Mouse (Mus musculus): ENCODE measurements around the gene Gm9758. TPM values are rescaled to one million over a fixed set of nuclear protein-coding genes. Genes with fewer than 3 reads are reported as not detected.
"Not testable (repeated sequence)": the region's sequence is repeated elsewhere in the genome, so short reads cannot be mapped to it uniquely, and the experiment has no call there.

The Gm9758 gene
- polyA plus RNA-seq (2015; fragmentation: Nextera tagmentation; extraction: Ambion mirVana) = not detected in 2 replicates

DNA sequence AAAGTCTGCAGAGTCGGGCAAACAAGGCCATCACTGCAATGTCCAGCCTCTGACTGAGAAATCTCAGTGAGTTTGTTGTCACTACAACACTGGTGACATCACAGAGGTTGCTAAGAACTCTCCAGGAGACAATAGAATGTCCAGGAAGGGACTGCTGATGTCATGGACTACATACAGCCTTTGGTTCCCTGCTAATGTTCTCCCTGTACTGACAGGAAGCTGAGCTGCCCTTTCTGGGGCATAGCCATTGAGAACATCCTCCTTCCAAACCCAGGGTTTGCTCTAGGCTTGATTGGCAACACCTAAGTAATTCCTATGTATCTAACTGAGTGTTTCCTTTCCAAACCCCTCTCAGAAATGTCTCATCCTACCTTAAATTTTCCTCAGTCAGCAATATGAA lies at the start of gene Gm9758:
Gm9758 (minus strand) TSS at position 101 of the 400 bp plus-strand sequence.
- H3K4me1 ChIP-seq (replicated peaks; ENCODE audit: control insufficient read depth, insufficient read depth, low read length); H3K9ac ChIP-seq (ENCODE audit: low read length); H3K4me3 ChIP-seq (ENCODE audit: low read length); H3K27ac ChIP-seq (ENCODE audit: low read length); H3K36me3 ChIP-seq (ENCODE audit: control insufficient read depth, insufficient read depth, low read length); H3K9me3 ChIP-seq (ENCODE audit: control insufficient read depth, low read length); ATAC-seq (ENCODE audit: low read depth); H3K27me3 ChIP-seq (ENCODE audit: control insufficient read depth, insufficient read depth, low read depth, low read length); H3K4me2 ChIP-seq (ENCODE audit: low read depth, low read length): not testable (repeated sequence)
- 31% methylated on average over 1 of the region's 1 CpGs for WGBS

GRCm38 (mm10) chr5:14963821-14964220 lies 49.1 kb upstream of the Gm9758 start:
- not testable (repeated sequence) for H3K4me2 ChIP-seq (ENCODE audit: low read depth, low read length); H3K36me3 ChIP-seq (ENCODE audit: control insufficient read depth, insufficient read depth, low read length); H3K9ac ChIP-seq (ENCODE audit: low read length); H3K9me3 ChIP-seq (ENCODE audit: control insufficient read depth, low read length); H3K27me3 ChIP-seq (ENCODE audit: control insufficient read depth, insufficient read depth, low read depth, low read length); H3K4me3 ChIP-seq (ENCODE audit: low read length); H3K4me1 ChIP-seq (replicated peaks; ENCODE audit: control insufficient read depth, insufficient read depth, low read length); H3K27ac ChIP-seq (ENCODE audit: low read length); ATAC-seq (ENCODE audit: low read depth)
- WGBS = 75% methylated on average over 13 of the region's 13 CpGs

DNA sequence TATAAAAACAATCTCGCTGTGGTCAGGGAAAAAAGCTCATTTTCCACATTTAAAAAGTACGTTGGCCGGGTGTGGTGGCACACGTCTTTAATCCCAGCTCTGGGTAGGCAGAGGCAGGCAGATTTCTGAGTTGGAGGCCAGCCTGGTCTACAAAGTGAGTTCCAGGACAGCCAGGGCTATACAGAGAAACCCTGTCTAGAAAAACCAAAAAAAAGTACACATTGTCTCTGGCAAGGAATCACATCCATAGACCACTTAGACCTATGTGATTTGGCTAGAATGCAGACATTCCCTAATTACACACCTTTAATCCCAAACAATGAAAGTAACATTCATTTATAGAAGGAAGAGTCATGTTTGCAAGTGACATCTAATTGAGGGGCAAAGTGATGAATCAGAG lies 46.8 kb upstream of the Gm9758 start:
- not testable (repeated sequence) for H3K36me3 ChIP-seq (ENCODE audit: control insufficient read depth, insufficient read depth, low read length); H3K9ac ChIP-seq (ENCODE audit: low read length); H3K4me3 ChIP-seq (ENCODE audit: low read length); H3K9me3 ChIP-seq (ENCODE audit: control insufficient read depth, low read length); H3K4me1 ChIP-seq (replicated peaks; ENCODE audit: control insufficient read depth, insufficient read depth, low read length); ATAC-seq (ENCODE audit: low read depth); H3K27me3 ChIP-seq (ENCODE audit: control insufficient read depth, insufficient read depth, low read depth, low read length); H3K27ac ChIP-seq (ENCODE audit: low read length); H3K4me2 ChIP-seq (ENCODE audit: low read depth, low read length)
- 79% methylated on average over 4 of the region's 4 CpGs for WGBS

- H3K27me3 ChIP-seq (ENCODE audit: control insufficient read depth, insufficient read depth, low read depth, low read length); H3K4me2 ChIP-seq (ENCODE audit: low read depth, low read length); H3K9me3 ChIP-seq (ENCODE audit: control insufficient read depth, low read length); H3K4me1 ChIP-seq (replicated peaks; ENCODE audit: control insufficient read depth, insufficient read depth, low read length); H3K9ac ChIP-seq (ENCODE audit: low read length); H3K27ac ChIP-seq (ENCODE audit: low read length); H3K36me3 ChIP-seq (ENCODE audit: control insufficient read depth, insufficient read depth, low read length); H3K4me3 ChIP-seq (ENCODE audit: low read length); ATAC-seq (ENCODE audit: low read depth): not testable (repeated sequence)
- 88% methylated on average over 1 of the region's 1 CpGs for WGBS
These were observed 41.4 kb upstream of the Gm9758 start for GRCm38 (mm10) chr5:14955928-14956706.

DNA sequence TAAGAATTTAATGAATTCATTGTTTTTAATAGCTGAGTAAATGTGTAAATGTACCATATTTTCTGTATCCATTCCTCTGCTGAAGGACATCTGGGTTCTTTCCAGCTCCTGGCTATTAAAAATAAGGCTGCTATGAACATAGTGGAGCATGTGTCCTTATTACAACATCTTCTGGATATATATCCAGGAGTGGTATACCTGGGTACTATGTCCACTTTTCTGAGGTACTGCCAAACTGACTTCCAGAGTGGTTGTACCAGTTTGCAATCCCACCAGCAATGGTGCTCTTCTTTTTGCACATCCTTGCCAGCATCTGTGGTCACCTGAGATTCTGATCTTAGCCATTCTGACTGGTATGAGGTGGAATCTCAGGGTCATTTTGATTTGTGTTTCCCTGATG lies 38.9 kb upstream of the Gm9758 start:
- not testable (repeated sequence) for H3K9ac ChIP-seq (ENCODE audit: low read length); H3K4me3 ChIP-seq (ENCODE audit: low read length); H3K9me3 ChIP-seq (ENCODE audit: control insufficient read depth, low read length); H3K27ac ChIP-seq (ENCODE audit: low read length); H3K4me1 ChIP-seq (replicated peaks; ENCODE audit: control insufficient read depth, insufficient read depth, low read length); H3K36me3 ChIP-seq (ENCODE audit: control insufficient read depth, insufficient read depth, low read length); H3K4me2 ChIP-seq (ENCODE audit: low read depth, low read length); ATAC-seq (ENCODE audit: low read depth); H3K27me3 ChIP-seq (ENCODE audit: control insufficient read depth, insufficient read depth, low read depth, low read length)

GRCm38 (mm10) chr5:14952749-14953148 lies 38.0 kb upstream of the Gm9758 start:
- H3K4me2 ChIP-seq (ENCODE audit: low read depth, low read length); H3K36me3 ChIP-seq (ENCODE audit: control insufficient read depth, insufficient read depth, low read length); H3K27me3 ChIP-seq (ENCODE audit: control insufficient read depth, insufficient read depth, low read depth, low read length); H3K9ac ChIP-seq (ENCODE audit: low read length); H3K4me1 ChIP-seq (replicated peaks; ENCODE audit: control insufficient read depth, insufficient read depth, low read length); H3K27ac ChIP-seq (ENCODE audit: low read length); ATAC-seq (ENCODE audit: low read depth); H3K4me3 ChIP-seq (ENCODE audit: low read length): not testable (repeated sequence)
- 64% methylated on average over 3 of the region's 3 CpGs for WGBS
- peaks cover 14% of the 10 kb centered on the region for H3K9me3 ChIP-seq (ENCODE audit: control insufficient read depth, low read length)

DNA sequence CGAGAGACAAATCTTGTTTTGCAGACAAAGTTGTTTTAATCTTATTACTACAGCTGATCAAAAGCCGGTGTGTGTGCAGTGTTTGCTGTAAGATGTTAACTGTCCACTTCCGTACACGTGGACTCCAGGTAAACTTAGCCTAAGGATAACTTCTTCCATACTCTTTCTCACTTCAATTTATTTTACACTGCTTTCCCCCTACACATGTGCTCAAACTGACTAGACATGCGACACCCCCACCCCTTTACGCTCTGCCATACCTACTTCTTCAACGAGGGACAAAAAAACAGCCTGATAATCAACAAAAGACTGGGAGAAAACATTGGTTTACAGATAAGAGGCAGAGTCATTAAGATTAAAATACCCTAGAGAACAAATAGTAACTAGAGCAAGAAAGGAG lies 37.1 kb upstream of the Gm9758 start:
- not testable (repeated sequence) for H3K9ac ChIP-seq (ENCODE audit: low read length); H3K4me2 ChIP-seq (ENCODE audit: low read depth, low read length); H3K36me3 ChIP-seq (ENCODE audit: control insufficient read depth, insufficient read depth, low read length); H3K4me1 ChIP-seq (replicated peaks; ENCODE audit: control insufficient read depth, insufficient read depth, low read length); H3K27ac ChIP-seq (ENCODE audit: low read length); H3K27me3 ChIP-seq (ENCODE audit: control insufficient read depth, insufficient read depth, low read depth, low read length); H3K4me3 ChIP-seq (ENCODE audit: low read length)
- H3K9me3 ChIP-seq (ENCODE audit: control insufficient read depth, low read length) = peaks cover 14% of the 10 kb centered on the region
- ATAC-seq (ENCODE audit: low read depth) = peak; percentile 56
- WGBS = 63% methylated on average over 7 of the region's 7 CpGs

GRCm38 (mm10) chr5:14947482-14948198 lies 32.9 kb upstream of the Gm9758 start:
- not testable (repeated sequence) for H3K9me3 ChIP-seq (ENCODE audit: control insufficient read depth, low read length); H3K4me2 ChIP-seq (ENCODE audit: low read depth, low read length); ATAC-seq (ENCODE audit: low read depth); H3K9ac ChIP-seq (ENCODE audit: low read length); H3K27me3 ChIP-seq (ENCODE audit: control insufficient read depth, insufficient read depth, low read depth, low read length); H3K4me3 ChIP-seq (ENCODE audit: low read length); H3K36me3 ChIP-seq (ENCODE audit: control insufficient read depth, insufficient read depth, low read length); H3K4me1 ChIP-seq (replicated peaks; ENCODE audit: control insufficient read depth, insufficient read depth, low read length); H3K27ac ChIP-seq (ENCODE audit: low read length)
- 51% methylated on average over 4 of the region's 4 CpGs for WGBS

DNA sequence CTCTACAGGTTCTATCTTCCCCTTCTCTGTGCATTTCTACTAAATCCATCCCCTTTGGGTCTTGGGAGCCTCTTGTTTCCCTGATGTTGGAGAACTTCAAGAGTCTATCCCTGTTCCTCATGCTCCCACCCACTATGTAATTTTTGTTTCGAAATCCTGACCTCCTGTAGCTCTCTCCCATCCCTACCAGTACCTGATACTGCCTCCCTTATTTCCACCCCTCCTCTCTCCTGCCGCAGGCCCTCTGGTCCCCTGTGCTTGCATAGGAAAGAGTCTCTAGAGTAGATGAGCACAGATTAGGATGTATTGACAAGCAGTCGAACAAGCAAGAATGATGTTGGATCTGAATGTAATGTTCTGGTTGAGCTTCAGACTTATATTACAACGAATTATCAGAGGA lies 30.8 kb upstream of the Gm9758 start:
- not testable (repeated sequence) for ATAC-seq (ENCODE audit: low read depth); H3K27me3 ChIP-seq (ENCODE audit: control insufficient read depth, insufficient read depth, low read depth, low read length); H3K9ac ChIP-seq (ENCODE audit: low read length); H3K4me3 ChIP-seq (ENCODE audit: low read length); H3K4me1 ChIP-seq (replicated peaks; ENCODE audit: control insufficient read depth, insufficient read depth, low read length); H3K36me3 ChIP-seq (ENCODE audit: control insufficient read depth, insufficient read depth, low read length); H3K4me2 ChIP-seq (ENCODE audit: low read depth, low read length); H3K9me3 ChIP-seq (ENCODE audit: control insufficient read depth, low read length); H3K27ac ChIP-seq (ENCODE audit: low read length)
- WGBS = 43% methylated on average over 4 of the region's 4 CpGs

Data from lung, embryonic 16.5 days (tissue).